Mouse (Mus musculus) embryonic facial prominence, embryonic 14.5 days (tissue): ENCODE measurements around the gene Prrc2b. TPM values are rescaled to one million over a fixed set of nuclear protein-coding genes. Genes with fewer than 3 reads are reported as not detected.
A peak's percentile ranks its signal among the peaks of the same experiment; 100 is the strongest.

Source experiments
- ATAC-seq: fragments of 200-750 bp; cut with Nextera tagmentation; 2 replicates; pipeline ENCODE4 v1.8.0; 2017; ENCODE audit warnings: low read depth, moderate number of reproducible peaks, moderate TSS enrichment
- DNase-seq: peaks from one replicate; pipeline ENCODE4 v3.0.0-alpha.2; 2015; ENCODE audit warnings: low spot score
- H3K27ac ChIP-seq: fragments of 300-500 bp; sonication (generic); replicated peaks from 2 replicates; pipeline ENCODE4 v1.5.1; 2014; ENCODE audit warnings: low read depth, mild to moderate bottlenecking, low read length, moderate library complexity
- H3K27me3 ChIP-seq: fragments of 300-500 bp; sonication (generic); replicated peaks from 2 replicates; pipeline ENCODE4 v1.6.1; 2014; ENCODE audit warnings: low read length; ENCODE audit not compliant: control insufficient read depth, insufficient read depth
- H3K36me3 ChIP-seq: fragments of 300-500 bp; sonication (generic); 2 replicates; pipeline ENCODE4 v1.6.1; 2014; ENCODE audit warnings: low read length, mixed read lengths; ENCODE audit not compliant: control insufficient read depth, insufficient read depth
- H3K4me1 ChIP-seq: fragments of 300-500 bp; sonication (generic); 2 replicates; pipeline ENCODE4 v1.6.1; 2014; ENCODE audit warnings: antibody characterized with exemption, low read length; ENCODE audit not compliant: control insufficient read depth, insufficient read depth
- H3K4me2 ChIP-seq: fragments of 300-500 bp; sonication (generic); 2 replicates; pipeline ENCODE4 v1.6.1; 2014; ENCODE audit warnings: low read depth, mild to moderate bottlenecking, low read length, moderate library complexity, mixed read lengths
- H3K4me3 ChIP-seq: fragments of 300-500 bp; sonication (generic); 2 replicates; pipeline ENCODE4 v1.5.1; 2014; ENCODE audit warnings: low read depth, mild to moderate bottlenecking, low read length
- H3K9ac ChIP-seq: fragments of 300-500 bp; sonication (generic); 2 replicates; pipeline ENCODE4 v1.6.1; 2014; ENCODE audit warnings: low read depth, mild to moderate bottlenecking, low read length, moderate library complexity, mixed read lengths
- H3K9me3 ChIP-seq: fragments of 300-500 bp; sonication (generic); 2 replicates; pipeline ENCODE4 v1.6.1; 2016; ENCODE audit warnings: low read length; ENCODE audit not compliant: control insufficient read depth
- WGBS: fragments of 180-500 bp; shearing (Covaris S2); extraction: QIAGEN DNeasy Blood & Tissue Kit; methylation state at CpG from one replicate; pipeline ENCODE4 v1.1.7; 2014; 5-methylcytosine and 5-hydroxymethylcytosine counted together
- polyA plus RNA-seq: library from polyadenylated mRNA; unstranded; fragments of >200 nt; fragmentation: Nextera tagmentation; extraction: Ambion mirVana; gene quantifications from 2 replicates; pipeline ENCODE4 v1.2.1, GENCODE M21; 2014

Prrc2b gene
- polyA plus RNA-seq, 1 experiment from 2014 or later = 66.0 TPM

- WGBS = 59% methylated on average over 6 of the region's 6 CpGs
- Histone ChIP-seq H3K9ac (no peak overlapping the region), H3K4me3 (no peak overlapping the region), H3K9me3 (no peaks in the 10 kb centered on the region), H3K27me3 (no peaks in the 10 kb centered on the region), H3K27ac (no peak overlapping the region), H3K4me2 (no peak overlapping the region), H3K36me3 (no peaks in the 10 kb centered on the region), H3K4me1 (peaks cover 5% of the 10 kb centered on the region)
- ATAC-seq = no peak
- DNase-seq = no peak
Observed at GRCm38 (mm10) chr2:32142368-32142767, 8.5 kb upstream of the Prrc2b start.

DNA sequence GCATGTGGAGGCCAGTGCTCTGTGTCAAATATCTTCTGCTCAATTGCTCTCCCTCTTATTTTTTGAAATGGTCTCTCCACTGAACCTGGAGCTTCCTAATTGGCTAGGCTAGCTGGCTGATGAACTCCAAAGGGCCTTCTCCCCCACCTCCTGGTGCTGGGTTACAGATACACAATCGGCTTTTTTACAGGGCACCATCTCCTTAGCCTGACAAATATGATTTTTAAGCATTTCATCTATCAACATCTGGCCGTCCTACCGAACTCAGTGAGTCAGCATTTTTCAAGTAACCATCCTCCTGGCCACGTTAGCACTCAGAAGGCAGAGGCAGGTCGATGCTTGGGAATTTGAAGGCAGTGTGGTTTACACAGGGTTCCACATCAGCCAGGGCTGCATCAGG is 6.2 kb upstream of the Prrc2b start:
- Histone ChIP-seq H3K9me3 (no peaks in the 10 kb centered on the region), H3K4me2 (no peak overlapping the region), H3K4me1 (no peaks in the 10 kb centered on the region), H3K36me3 (no peaks in the 10 kb centered on the region), H3K27me3 (no peaks in the 10 kb centered on the region), H3K4me3 (no peak overlapping the region), H3K9ac (no peak overlapping the region), H3K27ac (no peak overlapping the region)
- DNase-seq = no peak
- ATAC-seq = no peak
- WGBS = 77% methylated on average over 5 of the region's 5 CpGs

DNA sequence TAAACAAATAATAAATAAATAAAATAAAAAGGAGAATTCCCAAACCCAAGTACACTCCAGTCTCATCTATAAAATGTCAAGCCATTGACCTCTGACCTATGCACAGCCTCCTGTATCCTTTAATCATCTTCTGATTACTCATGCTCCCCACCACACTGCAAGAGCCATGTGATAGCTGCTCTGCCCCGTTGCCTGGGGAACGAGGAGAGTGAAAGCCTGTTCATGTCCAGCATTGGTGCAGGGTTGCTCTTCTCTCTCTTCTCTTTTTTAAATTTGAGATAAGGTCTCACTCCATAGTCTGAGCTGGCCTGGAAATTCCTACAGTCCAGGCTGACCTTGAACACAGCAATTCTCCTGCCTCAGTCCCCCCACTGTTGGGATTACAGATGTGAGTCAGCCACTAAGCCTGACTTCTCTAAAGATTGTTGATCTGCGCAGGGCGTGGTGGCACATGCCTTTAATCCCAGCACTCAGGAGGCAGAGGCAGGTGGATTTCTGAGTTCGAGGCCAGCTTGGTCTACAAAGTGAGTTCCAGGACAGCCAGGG is 4.2 kb upstream of the Prrc2b start:
- H3K4me2 ChIP-seq = no peak overlapping the region
- WGBS = 69% methylated on average over 5 of the region's 5 CpGs
- no peaks in the 10 kb centered on the region for H3K36me3 ChIP-seq
- no peak overlapping the region for H3K4me3 ChIP-seq
- H3K9ac ChIP-seq = no peak overlapping the region
- DNase-seq (no peak), ATAC-seq (no peak)
- H3K9me3 ChIP-seq = no peaks in the 10 kb centered on the region
- H3K4me1 ChIP-seq = peaks cover 3% of the 10 kb centered on the region; the same call in 1 of the 2 replicates
- H3K27ac ChIP-seq = no peak overlapping the region
- no peaks in the 10 kb centered on the region for H3K27me3 ChIP-seq

- H3K4me2 ChIP-seq = peak overlapping the region; percentile 96
- peak overlapping the region; percentile 100 for H3K9ac ChIP-seq
- H3K4me1 ChIP-seq = peaks cover 30% of the 10 kb centered on the region
- 36% methylated on average over 1 of the region's 1 CpGs for WGBS
- H3K36me3 ChIP-seq = no peaks in the 10 kb centered on the region
- peak overlapping the region; percentile 99 for H3K27ac ChIP-seq
- H3K4me3 ChIP-seq = peak overlapping the region; percentile 88
- ATAC-seq = no peak
- no peaks in the 10 kb centered on the region for H3K9me3 ChIP-seq
- H3K27me3 ChIP-seq = no peaks in the 10 kb centered on the region
- DNase-seq = no peak
Observed at GRCm38 (mm10) chr2:32150135-32150534, 747 bp upstream of the Prrc2b start.

GRCm38 (mm10) chr2:32150562-32150923 is 339 bp upstream of the Prrc2b start:
- WGBS = 5% methylated on average over 7 of the region's 7 CpGs
- Histone ChIP-seq H3K9ac (peak overlapping the region; percentile 100), H3K27ac (peak overlapping the region; percentile 99), H3K4me2 (peak overlapping the region; percentile 96), H3K27me3 (no peaks in the 10 kb centered on the region), H3K36me3 (no peaks in the 10 kb centered on the region), H3K4me3 (peak overlapping the region; percentile 88), H3K9me3 (no peaks in the 10 kb centered on the region), H3K4me1 (peaks cover 34% of the 10 kb centered on the region)
- DNase-seq (no peak), ATAC-seq (no peak)

DNA sequence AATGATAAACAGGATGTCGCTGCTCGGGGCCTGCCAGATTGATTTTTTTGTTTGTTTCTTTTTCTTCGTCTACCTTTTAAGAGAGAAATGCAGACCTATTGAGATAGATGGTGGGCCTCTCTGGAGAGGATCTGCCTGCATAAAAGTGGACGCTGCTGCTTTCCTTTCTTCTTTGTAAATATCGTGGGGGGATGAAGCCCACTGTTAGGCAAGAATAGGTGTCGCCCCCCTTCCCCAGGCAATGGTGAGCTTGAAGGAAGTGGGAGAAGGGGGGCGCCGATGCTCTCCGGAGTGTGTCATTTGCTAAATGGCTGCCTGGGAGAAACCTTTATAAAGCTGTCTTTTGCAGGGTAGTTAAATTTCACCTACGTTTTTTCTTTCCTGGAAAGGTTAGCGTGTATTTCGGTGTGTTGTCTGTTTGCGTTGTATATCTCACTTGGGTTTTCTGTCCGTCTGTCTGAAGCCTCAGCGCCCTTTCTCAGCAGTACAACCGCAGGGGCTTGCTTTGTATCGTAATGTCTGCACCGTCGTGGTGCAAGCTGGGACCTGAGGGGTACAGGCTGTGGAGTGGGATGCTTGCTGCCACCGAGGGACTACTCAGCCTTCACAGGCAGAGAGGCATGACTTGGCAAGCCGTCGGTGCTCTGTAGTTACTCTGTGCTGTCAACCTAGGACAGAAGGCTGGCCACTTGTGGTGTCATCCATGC is 931 bp downstream of the Prrc2b start:
- Histone ChIP-seq H3K4me2 (peak overlapping the region; percentile 96), H3K9ac (peak overlapping the region; percentile 100), H3K9me3 (no peaks in the 10 kb centered on the region), H3K4me1 (peaks cover 46% of the 10 kb centered on the region), H3K36me3 (no peaks in the 10 kb centered on the region), H3K27me3 (no peaks in the 10 kb centered on the region), H3K4me3 (peak overlapping the region; percentile 88), H3K27ac (peak overlapping the region; percentile 99)
- WGBS = under 1% methylated on average over 22 of the region's 22 CpGs
- ATAC-seq (peak; percentile 14; the same call in 1 of the 2 replicates), DNase-seq (peak; percentile 72)

- ATAC-seq = no peak
- H3K4me3 ChIP-seq = peak overlapping the region; percentile 88
- peaks cover 53% of the 10 kb centered on the region for H3K4me1 ChIP-seq
- H3K27ac ChIP-seq = peak overlapping the region; percentile 99
- no peak for DNase-seq
- H3K36me3 ChIP-seq = no peaks in the 10 kb centered on the region
- WGBS = 10% methylated on average over 12 of the region's 12 CpGs
- H3K9ac ChIP-seq = peak overlapping the region; percentile 100
- H3K27me3 ChIP-seq = no peaks in the 10 kb centered on the region
- no peaks in the 10 kb centered on the region for H3K9me3 ChIP-seq
- peak overlapping the region; percentile 96 for H3K4me2 ChIP-seq
Observed at GRCm38 (mm10) chr2:32152367-32153034, 1.6 kb downstream of the Prrc2b start.

GRCm38 (mm10) chr2:32153041-32153790 is 2.3 kb downstream of the Prrc2b start:
- peak overlapping the region; percentile 99 for H3K27ac ChIP-seq
- H3K27me3 ChIP-seq = no peaks in the 10 kb centered on the region
- H3K36me3 ChIP-seq = no peaks in the 10 kb centered on the region
- H3K4me1 ChIP-seq = peaks cover 58% of the 10 kb centered on the region
- 12% methylated on average over 13 of the region's 13 CpGs for WGBS
- DNase-seq = peak; percentile 75
- no peak for ATAC-seq
- peak overlapping the region; percentile 88 for H3K4me3 ChIP-seq
- peak overlapping the region; percentile 100 for H3K9ac ChIP-seq
- H3K4me2 ChIP-seq = peak overlapping the region; percentile 96
- no peaks in the 10 kb centered on the region for H3K9me3 ChIP-seq
